12 mouse cellular contexts compared by ENCODE assay signal in genomic region chr19:3907876-3908660, GRCm38 (mm10). TPM values are rescaled to one million over a fixed set of nuclear protein-coding genes. Genes with fewer than 3 reads are reported as not detected.
A peak's percentile ranks its signal among the peaks of the same experiment; 100 is the strongest.
DNase-seq lines count a peak whose midpoint lies in the region; ATAC-seq and TF ChIP-seq lines count a peak whose summit lies in the region.
"Had no signal": no experiment of that assay in that cellular context is flagged by ENCODE, and none has a peak within 500 bp of the region (broad histone marks: within the 10 kb centered on the region; RNA-seq: fewer than 3 reads in every experiment).

No protein-coding gene starts in this region.

- 0 out of 2 replicates have a peak overlapping the region, but pooled peaks have one; percentile 83 for H3K27ac ChIP-seq in hindbrain, embryonic 10.5 days
- H3K27ac ChIP-seq in hindbrain, embryonic 11.5 days (ENCODE audit: low read depth, low read length), result no peak overlapping the region
- peak overlapping the region; percentile 78 for H3K27ac ChIP-seq in brown adipose tissue, adult 24 weeks (replicated peaks; ENCODE audit: low read depth, low read length)
- H3K27ac ChIP-seq in hindbrain, embryonic 15.5 days (replicated peaks), result no peak overlapping the region
- no peak overlapping the region for H3K27ac ChIP-seq in liver, embryonic 14.5 days
- H3K27ac ChIP-seq in layer of hippocampus, adult 2 months, result no peak overlapping the region

- H3K27me3 ChIP-seq in hindbrain, embryonic 10.5 days (ENCODE audit: insufficient read depth, poor library complexity, severe bottlenecking), result peaks cover 9% of the 10 kb centered on the region; the same call in 1 of the 2 replicates
- H3K27me3 ChIP-seq in hindbrain, embryonic 11.5 days (ENCODE audit: control insufficient read depth, insufficient read depth, low read length), result 0 out of 2 replicates have a peak, but pooled peaks cover 2% of the 10 kb centered on the region
- 0 out of 2 replicates have a peak, but pooled peaks cover 3% of the 10 kb centered on the region for H3K27me3 ChIP-seq in hindbrain, embryonic 15.5 days
- no peaks in the 10 kb centered on the region for H3K27me3 ChIP-seq in liver, embryonic 14.5 days (ENCODE audit: control insufficient read depth, insufficient read depth, low read length)

- no peak for TF ChIP-seq EP300 in liver, embryonic 14.5 days (IDR thresholded peaks at IDR 0.05; ENCODE audit: low read depth)

- no peak for ATAC-seq in hindbrain, embryonic 11.5 days (ENCODE audit: low FRiP score)
- no peak for ATAC-seq in hindbrain, embryonic 15.5 days (ENCODE audit: low FRiP score, low read depth)
- ATAC-seq in liver, embryonic 14.5 days (ENCODE audit: insufficient read depth), result no peak

- intact Hi-C loops in left cerebral cortex, postnatal 36 days (cut with DNase I), result no loop called here

- no peak overlapping the region; the same call in 1 of the 2 replicates for H3K4me2 ChIP-seq in hindbrain, embryonic 11.5 days (replicated peaks; ENCODE audit: low read depth, low read length)
- H3K4me2 ChIP-seq in hindbrain, embryonic 15.5 days, result peak overlapping the region; percentile 74
- H3K4me2 ChIP-seq in liver, embryonic 14.5 days (ENCODE audit: low read depth), result peak overlapping the region; percentile 86

- H3K36me3 ChIP-seq in hindbrain, embryonic 10.5 days, result peaks cover 40% of the 10 kb centered on the region
- no peaks in the 10 kb centered on the region for H3K36me3 ChIP-seq in hindbrain, embryonic 11.5 days (ENCODE audit: control insufficient read depth, insufficient read depth, low read length)
- peaks cover 16% of the 10 kb centered on the region for H3K36me3 ChIP-seq in hindbrain, embryonic 15.5 days
- H3K36me3 ChIP-seq in liver, embryonic 14.5 days (replicated peaks; ENCODE audit: control insufficient read depth, insufficient read depth, low read depth), result peaks cover 5% of the 10 kb centered on the region

- no peak overlapping the region for H3K9ac ChIP-seq in hindbrain, embryonic 11.5 days (ENCODE audit: low read depth, low read length)
- no peak overlapping the region for H3K9ac ChIP-seq in hindbrain, embryonic 15.5 days
- no peak overlapping the region for H3K9ac ChIP-seq in liver, embryonic 14.5 days (replicated peaks)

- no peaks in the 10 kb centered on the region for H3K9me3 ChIP-seq in hindbrain, embryonic 10.5 days
- H3K9me3 ChIP-seq in hindbrain, embryonic 11.5 days (ENCODE audit: control insufficient read depth, low read length), result no peaks in the 10 kb centered on the region
- no peaks in the 10 kb centered on the region for H3K9me3 ChIP-seq in hindbrain, embryonic 15.5 days
- no peaks in the 10 kb centered on the region for H3K9me3 ChIP-seq in liver, embryonic 14.5 days (ENCODE audit: control insufficient read depth, low read length)

- no peak overlapping the region for H3K4me3 ChIP-seq in hindbrain, embryonic 10.5 days
- H3K4me3 ChIP-seq in hindbrain, embryonic 11.5 days (ENCODE audit: low read depth, low read length), result no peak overlapping the region
- peak overlapping the region; percentile 68 for H3K4me3 ChIP-seq in brown adipose tissue, adult 24 weeks (ENCODE audit: insufficient read depth, low read depth, low read length)
- H3K4me3 ChIP-seq in hindbrain, embryonic 15.5 days, result no peak overlapping the region
- no peak overlapping the region; a peak in 1 of 4 replicates for H3K4me3 ChIP-seq in liver, embryonic 14.5 days (ENCODE audit: insufficient read depth in 1 of 2, low read depth in 2 of 2, low read length in 2 of 2)
- H3K4me3 ChIP-seq in layer of hippocampus, adult 2 months, result no peak overlapping the region

- no peak for TF ChIP-seq CTCF in liver, embryonic 14.5 days (IDR thresholded peaks at IDR 0.05; ENCODE audit: low read depth)
- TF ChIP-seq CTCF in layer of hippocampus, adult 2 months (conservative IDR thresholded peaks at IDR 0.05), result no peak

- 80% methylated on average over 8 of the region's 8 CpGs for WGBS in hindbrain, embryonic 10.5 days
- WGBS in hindbrain, embryonic 11.5 days, result 83% methylated on average over 7 of the region's 8 CpGs
- 79% methylated on average over 8 of the region's 8 CpGs for WGBS in hindbrain, embryonic 15.5 days
- 67% methylated on average over 8 of the region's 8 CpGs for WGBS in liver, embryonic 14.5 days (ENCODE audit: insufficient replicate concordance)

- peaks cover 52% of the 10 kb centered on the region for H3K4me1 ChIP-seq in hindbrain, embryonic 10.5 days (replicated peaks)
- peaks cover 16% of the 10 kb centered on the region for H3K4me1 ChIP-seq in hindbrain, embryonic 11.5 days (replicated peaks; ENCODE audit: control insufficient read depth, insufficient read depth, low read length)
- H3K4me1 ChIP-seq in brown adipose tissue, adult 24 weeks (ENCODE audit: control insufficient read depth, insufficient read depth, insufficient read length, low read length), result peaks cover 20% of the 10 kb centered on the region
- peaks cover 32% of the 10 kb centered on the region for H3K4me1 ChIP-seq in hindbrain, embryonic 15.5 days (replicated peaks)
- peaks cover 7 to 23% of the 10 kb centered on the region in 2 experiments for H3K4me1 ChIP-seq in liver, embryonic 14.5 days (replicated peaks; ENCODE audit: control insufficient read depth in 2 of 2, insufficient read depth in 2 of 2, low read length in 1 of 2)

- DNase-seq in hindbrain, embryonic 10.5 days (ENCODE audit: low spot score), result no peak
- DNase-seq in hindbrain, embryonic 11.5 days (ENCODE audit: low spot score), result no peak
- DNase-seq in liver, embryonic 14.5 days (ENCODE audit: low read depth in 3 of 3, low spot score in 3 of 3), result no peak
- no peak for DNase-seq in layer of hippocampus, adult 2 months (ENCODE audit: low spot score in 2 of 2)
- DNase-seq in left cerebral cortex, postnatal 36 days (ENCODE audit: low spot score in 2 of 2), result no peak
- no peak for DNase-seq in gastrocnemius, adult 8-10 months (ENCODE audit: low spot score in 2 of 2)
- DNase-seq: adrenal gland, postnatal 25 days; embryo, embryonic 11 days; thymus, adult 18-20 months had no signal

RNA-seq across cellular contexts. Expression of gene Tcirg1, which starts 1.1 kb away (rescaled TPM):
- 21.6 and 21.9 TPM in 2 replicates for polyA plus RNA-seq in hindbrain, embryonic 10.5 days (2016; fragmentation: Nextera tagmentation; extraction: Ambion mirVana)
- 10.7 and 11.6 TPM in 2 replicates for polyA plus RNA-seq in hindbrain, embryonic 11.5 days (2014; fragmentation: Nextera tagmentation; extraction: Ambion mirVana)
- polyA plus RNA-seq in brown adipose tissue, adult 24 weeks (2012; ENCODE audit: insufficient read depth, insufficient read length, missing spikeins), result 5.3 and 7.7 TPM in 2 replicates
- 16.4 and 16.8 TPM in 2 replicates for polyA plus RNA-seq in hindbrain, embryonic 15.5 days (2015; fragmentation: Nextera tagmentation; extraction: Ambion mirVana)
- polyA plus RNA-seq in liver, embryonic 14.5 days (2012; rRNA removed), result 47.1 and 48.6 TPM in 2 replicates
- polyA plus RNA-seq in liver, embryonic 14.5 days (2014; fragmentation: Nextera tagmentation; extraction: Ambion mirVana), result 15.4 and 15.6 TPM in 2 replicates
- 10 to 100 TPM; 20.0 to 24.9 TPM for total RNA-seq in layer of hippocampus, adult 2 months (2021)
- total RNA-seq in left cerebral cortex, postnatal 36 days (2021), result 10 to 100 TPM; 15.7 to 19.6 TPM
- 1 to 10 TPM; 2.2 to 5.1 (median 3.0) TPM for total RNA-seq in gastrocnemius, adult 8-10 months (2022)

RNA-seq across cellular contexts. Expression of gene Ndufs8, which starts 4.5 kb away (rescaled TPM):
- 241 and 279 TPM in 2 replicates for polyA plus RNA-seq in hindbrain, embryonic 10.5 days (2016; fragmentation: Nextera tagmentation; extraction: Ambion mirVana)
- polyA plus RNA-seq in hindbrain, embryonic 11.5 days (2014; fragmentation: Nextera tagmentation; extraction: Ambion mirVana), result 240 and 258 TPM in 2 replicates
- polyA plus RNA-seq in brown adipose tissue, adult 24 weeks (2012; ENCODE audit: insufficient read depth, insufficient read length, missing spikeins), result 1,010 and 1,143 TPM in 2 replicates
- polyA plus RNA-seq in hindbrain, embryonic 15.5 days (2015; fragmentation: Nextera tagmentation; extraction: Ambion mirVana), result 280 and 290 TPM in 2 replicates
- 118 and 126 TPM in 2 replicates for polyA plus RNA-seq in liver, embryonic 14.5 days (2012; rRNA removed)
- 209 and 219 TPM in 2 replicates for polyA plus RNA-seq in liver, embryonic 14.5 days (2014; fragmentation: Nextera tagmentation; extraction: Ambion mirVana)
- 100 to 1,000 TPM; 125 to 142 TPM for total RNA-seq in layer of hippocampus, adult 2 months (2021)
- 100 to 1,000 TPM; 137 to 152 TPM for total RNA-seq in left cerebral cortex, postnatal 36 days (2021)
- total RNA-seq in gastrocnemius, adult 8-10 months (2022), result 100 to 1,000 TPM; 222 to 255 (median 235) TPM

RNA-seq across cellular contexts. Expression of gene Aldh3b1, which starts 21.5 kb away (rescaled TPM):
- polyA plus RNA-seq in hindbrain, embryonic 10.5 days (2016; fragmentation: Nextera tagmentation; extraction: Ambion mirVana), result 0.71 and 0.81 TPM in 2 replicates
- 0.59 and 1.4 TPM in 2 replicates for polyA plus RNA-seq in hindbrain, embryonic 11.5 days (2014; fragmentation: Nextera tagmentation; extraction: Ambion mirVana)
- polyA plus RNA-seq in brown adipose tissue, adult 24 weeks (2012; ENCODE audit: insufficient read depth, insufficient read length, missing spikeins), result 1.8 and 2.2 TPM in 2 replicates
- polyA plus RNA-seq in hindbrain, embryonic 15.5 days (2015; fragmentation: Nextera tagmentation; extraction: Ambion mirVana), result 2.7 and 3.0 TPM in 2 replicates
- 3.3 and 3.6 TPM in 2 replicates for polyA plus RNA-seq in liver, embryonic 14.5 days (2012; rRNA removed)
- polyA plus RNA-seq in liver, embryonic 14.5 days (2014; fragmentation: Nextera tagmentation; extraction: Ambion mirVana), result 4.9 and 5.3 TPM in 2 replicates
- 1 to 10 TPM; 2.2 to 2.4 TPM for total RNA-seq in layer of hippocampus, adult 2 months (2021)
- total RNA-seq in left cerebral cortex, postnatal 36 days (2021), result 1 to 10 TPM; 2.6 to 3.8 TPM
- 1 to 10 TPM; 1.0 to 2.6 (median 1.3) TPM for total RNA-seq in gastrocnemius, adult 8-10 months (2022)

RNA-seq across cellular contexts. Expression of gene Unc93b1, which starts 26.9 kb away (rescaled TPM):
- 6.3 and 8.8 TPM in 2 replicates for polyA plus RNA-seq in hindbrain, embryonic 10.5 days (2016; fragmentation: Nextera tagmentation; extraction: Ambion mirVana)
- polyA plus RNA-seq in hindbrain, embryonic 11.5 days (2014; fragmentation: Nextera tagmentation; extraction: Ambion mirVana), result 5.1 and 6.4 TPM in 2 replicates
- 25.3 and 25.4 TPM in 2 replicates for polyA plus RNA-seq in brown adipose tissue, adult 24 weeks (2012; ENCODE audit: insufficient read depth, insufficient read length, missing spikeins)
- 11.9 and 14.0 TPM in 2 replicates for polyA plus RNA-seq in hindbrain, embryonic 15.5 days (2015; fragmentation: Nextera tagmentation; extraction: Ambion mirVana)
- polyA plus RNA-seq in liver, embryonic 14.5 days (2012; rRNA removed), result 19.8 and 22.8 TPM in 2 replicates
- polyA plus RNA-seq in liver, embryonic 14.5 days (2014; fragmentation: Nextera tagmentation; extraction: Ambion mirVana), result 14.7 and 15.1 TPM in 2 replicates
- 10 to 100 TPM; 11.4 to 16.1 TPM for total RNA-seq in layer of hippocampus, adult 2 months (2021)
- total RNA-seq in left cerebral cortex, postnatal 36 days (2021), result 10 to 100 TPM; 16.2 to 16.5 TPM
- 1 to 10 TPM; 3.2 to 4.5 (median 3.5) TPM for total RNA-seq in gastrocnemius, adult 8-10 months (2022)

RNA-seq across cellular contexts. Expression of gene Aldh3b3, which starts 50.4 kb away (rescaled TPM):
- not detected in 2 replicates for polyA plus RNA-seq in hindbrain, embryonic 10.5 days (2016; fragmentation: Nextera tagmentation; extraction: Ambion mirVana)
- not detected in 2 replicates for polyA plus RNA-seq in hindbrain, embryonic 11.5 days (2014; fragmentation: Nextera tagmentation; extraction: Ambion mirVana)
- polyA plus RNA-seq in brown adipose tissue, adult 24 weeks (2012; ENCODE audit: insufficient read depth, insufficient read length, missing spikeins), result not detected in 2 replicates
- polyA plus RNA-seq in hindbrain, embryonic 15.5 days (2015; fragmentation: Nextera tagmentation; extraction: Ambion mirVana), result not detected in 2 replicates
- polyA plus RNA-seq in liver, embryonic 14.5 days (2012; rRNA removed), result 0.02 and 0.04 TPM in 2 replicates
- not detected in 2 replicates for polyA plus RNA-seq in liver, embryonic 14.5 days (2014; fragmentation: Nextera tagmentation; extraction: Ambion mirVana)
- total RNA-seq in layer of hippocampus, adult 2 months (2021), result not detected
- under 1 TPM in 1 of 2 experiments, not detected in 1; 0.27 TPM for total RNA-seq in left cerebral cortex, postnatal 36 days (2021)
- not detected for total RNA-seq in gastrocnemius, adult 8-10 months (2022)
- total RNA-seq: left cerebral cortex, postnatal 10 days had no signal

Comparison
In these comparisons a context has a peak if more than half of its experiments do, and no peak if none do; other contexts are left out.
1. H3K27ac ChIP-seq: peak in hindbrain, embryonic 10.5 days (single experiment) and brown adipose tissue, adult 24 weeks (single experiment); none in hindbrain, embryonic 11.5 days (single experiment), hindbrain, embryonic 15.5 days (single experiment), liver, embryonic 14.5 days (single experiment) and layer of hippocampus, adult 2 months (single experiment).